Mouse (Mus musculus) hindbrain, embryonic 10.5 days (tissue): ENCODE measurements at regions not wholly inside any gene's neighbourhood (a gene's known extent, or its start where the extent isn't known, plus 50 kb on each side); places are given as distances from the start of the nearest gene placed in this dataset.

Experiments
- DNase-seq: peaks from one replicate; pipeline ENCODE4 v3.0.0-alpha.2; 2017; ENCODE audit warnings: low spot score
- H3K27ac ChIP-seq: fragments of 300-500 bp; sonication (generic); 2 replicates; pipeline ENCODE4 v1.5.1; 2016; ENCODE audit warnings: mild to moderate bottlenecking, moderate library complexity
- H3K27me3 ChIP-seq: fragments of 300-500 bp; sonication (generic); 2 replicates; pipeline ENCODE4 v1.6.1; 2016; ENCODE audit warnings: mild to moderate bottlenecking; ENCODE audit not compliant: poor library complexity, insufficient read depth, severe bottlenecking
- H3K36me3 ChIP-seq: fragments of 300-500 bp; sonication (generic); 2 replicates; pipeline ENCODE4 v1.6.1; 2016; ENCODE audit warnings: mild to moderate bottlenecking, moderate library complexity
- H3K4me1 ChIP-seq: fragments of 300-500 bp; sonication (generic); replicated peaks from 2 replicates; pipeline ENCODE4 v1.6.1; 2016; ENCODE audit warnings: mild to moderate bottlenecking
- H3K4me3 ChIP-seq: fragments of 300-500 bp; sonication (generic); 2 replicates; pipeline ENCODE4 v1.5.1; 2016; ENCODE audit warnings: mild to moderate bottlenecking, moderate library complexity
- H3K9me3 ChIP-seq: fragments of 300-500 bp; sonication (generic); 2 replicates; pipeline ENCODE4 v1.6.1; 2016; ENCODE audit warnings: mild to moderate bottlenecking, moderate library complexity
- WGBS: fragments of 180-500 bp; shearing (Covaris S2); methylation state at CpG from one replicate; pipeline ENCODE4 v1.1.7; 2016; 5-methylcytosine and 5-hydroxymethylcytosine counted together

GRCm38 (mm10) chr6:120590191-120590590 lies 59.1 kb upstream of the Hdhd5 start:
- Histone ChIP-seq H3K4me1 (peaks cover 21% of the 10 kb centered on the region), H3K9me3 (no peaks in the 10 kb centered on the region), H3K27me3 (no peaks in the 10 kb centered on the region), H3K4me3 (no peak overlapping the region), H3K27ac (0 out of 2 replicates have a peak overlapping the region, but pooled peaks have one; percentile 6), H3K36me3 (no peaks in the 10 kb centered on the region)
- WGBS = 60% methylated on average over 2 of the region's 2 CpGs
- DNase-seq = no peak

- H3K27ac ChIP-seq = no peak overlapping the region
- no peak for DNase-seq
- H3K4me1 ChIP-seq = peaks cover 21% of the 10 kb centered on the region
- no peak overlapping the region for H3K4me3 ChIP-seq
- WGBS = 84% methylated on average over 11 of the region's 11 CpGs
- H3K27me3 ChIP-seq = no peaks in the 10 kb centered on the region
- no peaks in the 10 kb centered on the region for H3K36me3 ChIP-seq
- no peaks in the 10 kb centered on the region for H3K9me3 ChIP-seq
Observed at GRCm38 (mm10) chr6:120588701-120589659, 57.9 kb upstream of the Hdhd5 start.

GRCm38 (mm10) chr6:120585941-120586280 lies 54.8 kb upstream of the Hdhd5 start:
- 71% methylated on average over 2 of the region's 2 CpGs for WGBS
- no peak overlapping the region for H3K27ac ChIP-seq
- no peaks in the 10 kb centered on the region for H3K36me3 ChIP-seq
- no peaks in the 10 kb centered on the region for H3K27me3 ChIP-seq
- no peak overlapping the region for H3K4me3 ChIP-seq
- peaks cover 14% of the 10 kb centered on the region for H3K4me1 ChIP-seq
- DNase-seq = no peak
- H3K9me3 ChIP-seq = no peaks in the 10 kb centered on the region

- H3K36me3 ChIP-seq = no peaks in the 10 kb centered on the region
- H3K9me3 ChIP-seq = no peaks in the 10 kb centered on the region
- no peak overlapping the region for H3K27ac ChIP-seq
- H3K4me3 ChIP-seq = no peak overlapping the region
- WGBS = 57% methylated on average over 9 of the region's 9 CpGs
- H3K4me1 ChIP-seq = peaks cover 20% of the 10 kb centered on the region
- DNase-seq = no peak
- no peaks in the 10 kb centered on the region for H3K27me3 ChIP-seq
Observed at GRCm38 (mm10) chr6:120585118-120585940, 54.2 kb upstream of the Hdhd5 start.

DNA sequence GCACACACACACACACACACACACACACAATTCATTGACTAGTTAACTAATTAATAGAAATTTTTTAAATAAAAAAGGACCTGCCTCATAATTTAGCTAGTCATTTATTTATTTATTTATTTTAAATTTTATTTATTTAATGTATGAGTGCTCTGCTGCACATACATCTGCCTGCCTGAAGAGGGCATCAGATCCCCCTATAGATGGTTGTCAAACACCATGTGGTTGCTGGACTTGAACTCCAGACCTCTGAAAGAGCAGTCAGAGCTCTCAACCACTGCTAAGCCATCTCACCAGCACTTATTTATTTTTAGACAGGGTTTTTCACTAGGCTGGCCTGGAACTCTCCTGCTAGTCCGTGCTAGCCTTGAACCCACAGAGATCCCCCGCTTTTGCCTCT lies 50.6 kb upstream of the Hdhd5 start:
- H3K27ac ChIP-seq = no peak overlapping the region
- no peaks in the 10 kb centered on the region for H3K9me3 ChIP-seq
- peaks cover 39% of the 10 kb centered on the region for H3K4me1 ChIP-seq
- H3K4me3 ChIP-seq = no peak overlapping the region
- no peak for DNase-seq
- no peaks in the 10 kb centered on the region for H3K36me3 ChIP-seq
- WGBS = 89% methylated on average over 2 of the region's 2 CpGs
- peaks cover 11% of the 10 kb centered on the region for H3K27me3 ChIP-seq
